Mouse (Mus musculus): ENCODE results near the gene Hpcal1.

Hpcal1 gene

DNA sequence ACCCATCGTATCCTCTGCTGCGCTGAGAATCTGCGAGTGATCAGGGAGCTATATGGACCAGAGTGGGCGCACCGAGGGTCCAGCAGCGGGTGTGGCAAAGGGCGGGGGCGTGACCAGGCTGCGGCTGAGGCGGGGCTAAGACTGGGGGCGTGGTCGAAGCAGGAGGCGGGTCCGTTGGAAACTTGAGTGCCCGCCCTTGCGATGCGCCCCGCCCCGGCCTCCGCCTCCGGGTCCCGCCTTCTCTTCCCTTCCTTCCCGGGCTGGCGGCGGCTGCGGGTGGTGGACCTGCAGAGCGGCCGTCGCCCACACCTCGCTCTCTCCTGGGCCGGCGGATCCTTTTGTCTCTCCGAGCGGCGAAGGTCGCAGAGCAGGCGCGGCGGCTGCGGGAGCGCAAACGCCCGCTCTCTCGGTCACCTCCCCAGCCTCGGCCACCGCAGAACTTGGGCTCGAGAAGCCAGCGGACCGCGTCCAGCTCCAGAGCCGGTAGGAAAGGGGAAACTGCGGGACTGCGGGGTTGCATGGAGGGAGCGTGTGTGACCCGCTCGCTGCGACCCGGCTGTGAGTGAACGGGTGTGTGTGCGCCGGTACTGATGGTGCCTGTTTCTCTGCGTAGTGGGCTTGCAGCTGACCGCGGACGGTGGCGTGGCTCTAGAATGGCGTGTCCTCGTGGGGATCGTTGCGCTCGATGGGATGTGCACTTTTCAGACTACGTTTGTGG, at the start of gene Hpcal1:
Hpcal1 (plus strand) TSS at position 293 of the 718 bp plus-strand sequence.
- DNase-seq = peak; percentile 98

- DNase-seq = no peak
Observed at GRCm38 (mm10) chr12:17641269-17641668, 49.4 kb upstream of the Hpcal1 start.

DNA sequence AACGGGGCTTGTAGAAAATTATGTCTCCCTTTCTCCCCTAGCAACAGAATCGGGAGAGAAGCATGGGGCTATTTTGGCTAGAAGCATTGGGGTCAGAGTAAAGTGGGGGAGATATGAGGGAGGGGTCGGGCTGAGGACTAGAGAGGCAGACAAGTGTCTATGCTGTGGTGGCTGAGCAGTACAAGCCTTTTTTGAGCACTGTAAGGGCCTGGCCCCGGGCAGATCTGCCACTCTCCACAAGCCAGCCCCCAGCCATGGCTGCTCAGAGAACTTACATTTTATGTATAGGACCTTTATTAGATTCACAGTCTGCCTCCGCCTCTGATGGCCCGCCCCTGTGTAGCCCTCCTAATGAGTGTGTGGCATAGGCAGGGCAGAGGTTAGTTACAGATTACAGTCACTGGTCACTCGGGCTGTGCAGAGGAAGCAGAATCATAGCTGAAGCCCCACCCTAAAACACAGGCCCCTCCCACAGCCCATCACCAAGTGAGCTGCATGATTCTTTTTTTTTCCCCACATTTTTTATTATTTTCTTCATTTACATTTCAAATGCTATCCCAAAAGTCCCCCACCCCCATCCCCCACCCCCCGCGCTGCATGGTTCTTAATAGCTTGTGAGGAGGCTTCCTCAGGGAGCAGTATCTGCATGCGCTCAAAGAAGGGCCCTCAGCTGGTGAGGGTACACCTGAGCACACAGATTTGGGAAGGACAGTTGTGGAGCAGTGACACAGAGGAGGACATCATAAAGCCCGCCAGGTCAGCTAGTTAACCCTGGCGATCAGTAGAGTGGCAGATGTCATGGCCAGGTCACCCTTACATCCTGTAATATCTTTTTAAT, 46.1 kb upstream of the Hpcal1 start:
- no peak for DNase-seq

GRCm38 (mm10) chr12:17646457-17646856, 44.2 kb upstream of the Hpcal1 start:
- DNase-seq = no peak

- no peak for DNase-seq
Observed at GRCm38 (mm10) chr12:17651223-17652095, 39.2 kb upstream of the Hpcal1 start.

- no peak for DNase-seq
Observed at GRCm38 (mm10) chr12:17652216-17653050, 38.2 kb upstream of the Hpcal1 start.

DNA sequence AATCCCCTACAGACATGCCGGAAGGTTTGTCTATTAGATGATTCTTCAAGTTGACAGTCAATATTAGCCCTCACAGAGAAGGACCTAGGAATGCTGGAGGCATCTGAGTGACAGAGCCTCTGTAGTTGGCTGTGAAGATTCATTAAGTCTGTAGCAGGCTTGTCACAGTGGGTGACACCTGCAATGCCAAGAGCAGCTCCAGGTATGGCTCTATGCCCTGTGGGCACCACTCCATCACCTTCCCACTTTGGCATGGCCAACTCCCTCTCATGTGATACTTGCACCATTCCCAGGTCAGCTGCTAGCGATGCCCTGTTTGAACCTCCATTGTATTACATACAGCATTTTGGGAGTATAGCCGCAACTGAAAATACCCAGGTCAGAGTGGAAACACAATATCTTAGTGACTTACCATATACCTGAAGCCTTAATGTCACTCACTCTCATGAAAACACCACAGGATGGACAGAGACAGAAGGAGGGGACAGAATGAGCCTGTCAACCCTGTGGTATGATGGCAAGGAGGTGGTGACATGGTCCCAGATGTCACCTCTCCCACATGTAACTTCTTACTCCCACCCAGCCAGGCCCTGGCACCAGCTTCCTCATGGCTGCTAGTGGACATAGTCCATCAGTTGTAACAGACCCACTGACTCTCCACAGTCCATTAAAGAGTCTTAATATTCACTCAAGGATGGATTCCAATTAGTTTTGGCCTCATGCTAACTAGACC, 37.4 kb upstream of the Hpcal1 start:
- no peak for DNase-seq

GRCm38 (mm10) chr12:17657561-17658195, 33.0 kb upstream of the Hpcal1 start:
- no peak for DNase-seq

DNA sequence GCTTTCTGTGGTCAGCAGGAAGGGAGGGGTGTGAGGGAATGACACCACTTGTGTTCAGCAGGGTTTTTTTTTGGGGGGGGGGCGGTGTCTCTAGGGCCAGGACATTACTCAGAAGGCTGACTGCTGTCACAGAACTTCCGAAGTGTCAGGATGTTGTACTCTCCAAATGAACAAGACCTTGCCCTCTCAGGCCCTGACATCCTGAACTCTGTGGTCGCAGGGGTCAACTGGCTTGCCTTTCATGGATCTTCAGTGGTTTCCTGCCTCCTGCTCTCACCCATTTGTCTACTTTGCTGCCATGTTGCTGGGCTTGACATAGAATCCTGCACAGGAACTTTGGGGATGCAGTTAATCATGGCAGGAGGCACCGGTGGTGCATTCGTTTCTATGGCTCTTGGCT, 32.1 kb upstream of the Hpcal1 start:
- peak; percentile 45 for DNase-seq

- peak; percentile 50 for DNase-seq
Observed at GRCm38 (mm10) chr12:17661483-17661920, 29.2 kb upstream of the Hpcal1 start.

DNA sequence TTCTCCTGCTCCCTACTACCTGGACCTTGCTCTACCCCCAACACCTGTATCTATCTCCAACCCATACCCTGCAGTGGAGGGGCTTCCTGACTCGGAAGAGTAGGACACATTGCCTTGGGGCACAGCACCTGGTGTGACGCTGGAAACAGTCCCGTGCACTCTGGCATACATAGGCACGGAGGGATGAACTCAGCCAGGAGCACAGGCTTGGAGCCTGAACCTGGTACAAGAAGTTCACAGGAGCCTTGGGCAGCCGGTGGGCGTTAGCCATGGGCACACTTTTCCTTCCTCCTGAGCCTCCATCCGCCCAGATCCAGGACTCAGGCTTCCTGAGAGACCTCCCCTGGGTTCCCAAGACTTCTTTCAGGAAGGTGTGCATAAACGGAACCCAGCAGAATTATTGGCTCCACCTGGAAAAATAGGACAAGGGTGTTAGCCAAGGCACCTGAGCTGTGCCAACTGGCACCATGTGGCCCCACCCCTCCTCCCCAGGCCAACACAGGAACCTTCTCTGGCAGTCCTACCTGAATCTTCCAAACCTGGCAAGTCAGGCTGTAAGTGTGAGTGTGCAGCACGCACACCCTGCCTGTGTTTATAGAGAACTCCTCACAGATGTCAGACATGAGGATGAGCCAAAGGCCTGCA, 26.5 kb upstream of the Hpcal1 start:
- DNase-seq = peak; percentile 12

DNA sequence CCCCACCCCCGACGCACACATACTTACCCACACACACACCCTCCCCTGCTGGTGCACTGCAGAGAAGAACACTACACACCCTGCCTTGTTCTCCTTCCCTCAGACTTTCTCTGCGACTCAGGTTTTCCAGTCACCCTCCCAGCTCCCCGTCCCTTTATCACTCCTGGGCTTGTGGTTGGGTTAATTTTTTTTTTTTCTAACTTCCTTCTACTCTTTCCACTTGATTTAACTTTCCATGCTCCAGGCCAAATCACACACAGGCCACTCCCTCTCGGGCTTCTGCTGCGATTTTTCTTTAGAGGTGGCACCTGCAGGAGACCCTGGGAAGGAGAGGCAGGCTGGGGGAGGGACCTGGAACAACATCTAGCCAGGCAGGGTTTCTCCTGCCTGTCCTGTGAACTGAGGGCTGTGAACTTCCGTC, 24.7 kb upstream of the Hpcal1 start:
- DNase-seq = peak; percentile 66

DNA sequence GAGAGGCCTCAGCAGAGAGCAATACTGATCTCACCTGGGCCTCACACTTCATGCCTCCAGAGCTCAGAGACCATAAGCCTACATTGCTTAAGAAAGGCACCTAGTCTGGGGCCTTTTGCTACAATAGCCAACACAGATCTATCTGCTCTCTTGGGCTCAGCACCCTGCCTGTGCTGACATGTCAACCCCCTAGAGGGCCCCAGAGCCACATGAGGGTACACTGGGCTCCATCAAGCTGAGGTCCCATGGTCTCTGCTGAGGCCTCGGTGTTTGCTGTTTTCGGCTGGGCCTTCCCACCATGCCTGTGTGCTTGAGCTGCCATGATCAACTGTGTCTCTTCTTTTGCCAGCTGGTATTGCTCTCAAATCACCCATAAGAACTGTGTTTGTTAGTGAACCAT, 24.0 kb upstream of the Hpcal1 start:
- DNase-seq = peak; percentile 46

GRCm38 (mm10) chr12:17673729-17674128, 16.9 kb upstream of the Hpcal1 start:
- no peak for DNase-seq

- DNase-seq = no peak
Observed at GRCm38 (mm10) chr12:17674182-17674812, 16.4 kb upstream of the Hpcal1 start.

DNA sequence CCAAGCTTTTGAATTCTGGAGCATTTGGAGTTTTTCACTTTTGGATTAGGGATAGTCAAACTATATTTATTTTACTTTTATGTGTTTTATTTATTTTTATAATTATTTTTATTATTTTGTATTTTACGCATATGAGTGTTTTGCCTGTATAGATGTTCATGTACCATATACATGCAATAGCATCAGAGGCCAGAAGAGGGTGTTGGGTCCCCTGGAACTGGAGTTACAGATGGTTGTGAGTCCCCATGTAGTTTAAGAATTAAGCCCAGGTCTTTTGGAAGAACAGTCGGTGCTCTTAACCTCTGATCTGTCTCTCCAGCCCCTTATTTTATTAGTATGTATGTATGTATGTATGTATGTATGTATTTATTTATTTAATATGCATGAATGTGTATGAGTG, 12.9 kb upstream of the Hpcal1 start:
- no peak for DNase-seq

DNA sequence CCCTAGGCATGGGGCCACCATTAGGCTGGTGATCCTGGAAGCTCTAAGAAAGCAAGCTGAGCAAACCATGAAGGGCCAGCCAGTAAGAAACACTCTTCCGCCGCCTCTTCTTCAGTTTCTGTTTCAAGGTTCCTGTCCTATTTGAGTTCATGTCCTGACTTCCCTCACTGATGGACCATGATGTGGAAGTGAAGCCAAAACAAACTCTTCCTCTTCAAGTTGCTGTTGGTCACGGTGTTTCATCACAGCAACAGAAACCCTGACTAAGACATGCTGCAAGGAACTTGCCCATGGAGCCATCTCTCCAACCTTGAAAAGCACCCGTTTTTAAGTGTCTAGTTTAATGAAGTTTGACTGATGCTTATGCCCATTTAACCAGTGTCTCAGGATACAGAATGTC, 11.1 kb upstream of the Hpcal1 start:
- no peak for DNase-seq

DNA sequence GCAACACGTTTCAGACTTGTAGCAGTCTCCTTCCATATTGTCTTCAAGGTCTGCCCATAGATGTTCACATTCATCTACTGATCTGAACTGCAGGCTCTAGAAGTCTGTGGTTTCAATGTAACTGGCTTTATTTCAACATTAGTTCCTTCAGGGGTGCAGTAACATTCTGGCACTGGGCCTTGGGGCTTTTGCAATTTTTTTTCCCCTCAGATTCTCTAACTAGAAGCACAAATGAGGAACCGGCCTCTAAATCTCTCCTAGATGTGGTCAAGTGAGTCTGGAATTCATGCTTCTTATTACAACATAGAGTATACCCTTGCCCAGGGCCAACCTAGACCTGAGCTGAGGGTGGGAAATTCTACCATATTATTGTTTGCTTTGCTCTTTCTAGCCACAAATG, 8.5 kb upstream of the Hpcal1 start:
- DNase-seq = no peak

DNA sequence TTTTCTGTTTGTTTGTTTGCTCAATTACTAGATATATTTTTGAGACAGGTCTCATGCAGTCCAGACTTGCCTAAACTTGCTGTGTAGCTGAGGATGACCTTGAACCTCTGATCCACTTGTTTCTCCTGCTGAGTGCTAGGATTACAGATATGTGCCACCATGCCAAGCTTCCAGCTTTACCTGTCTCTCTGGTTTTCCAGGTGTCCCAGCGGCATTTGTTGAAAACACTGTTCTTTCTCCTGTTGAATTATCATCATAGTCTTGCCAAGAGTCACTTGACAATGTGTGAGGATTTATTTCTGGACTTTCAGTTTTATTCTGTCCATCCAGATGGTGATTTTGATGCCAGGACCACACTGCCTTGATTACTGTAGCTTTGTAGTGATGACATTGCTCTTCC, 6.3 kb upstream of the Hpcal1 start:
- DNase-seq = no peak

- no peak for DNase-seq
Observed at GRCm38 (mm10) chr12:17686116-17686515, 4.5 kb upstream of the Hpcal1 start.

Measured in kidney, postnatal 14 days (tissue).